Mouse (Mus musculus): ENCODE data around the gene Gbp5.

The Gbp5 gene

GRCm38 (mm10) chr3:142493536-142494061 is at the start of gene Gbp5:
Gene Gbp5 (plus strand): TSS chr3:142493978.
- no peak for DNase-seq

- DNase-seq: no peak
Observed at GRCm38 (mm10) chr3:142454198-142454597, 39.6 kb upstream of the Gbp5 start.

- DNase-seq: no peak
Observed at GRCm38 (mm10) chr3:142459241-142459640, 34.5 kb upstream of the Gbp5 start.

GRCm38 (mm10) chr3:142462764-142463751 is 30.7 kb upstream of the Gbp5 start:
- DNase-seq: no peak

GRCm38 (mm10) chr3:142474349-142474983 is 19.3 kb upstream of the Gbp5 start:
- DNase-seq: no peak

GRCm38 (mm10) chr3:142475913-142476312 is 17.9 kb upstream of the Gbp5 start:
- DNase-seq: peak; percentile 38

GRCm38 (mm10) chr3:142477866-142478265 is 15.9 kb upstream of the Gbp5 start:
- no peak for DNase-seq

GRCm38 (mm10) chr3:142478360-142478759 is 15.4 kb upstream of the Gbp5 start:
- no peak for DNase-seq

- peak; percentile 64 for DNase-seq
Observed at GRCm38 (mm10) chr3:142490465-142490864, 3.3 kb upstream of the Gbp5 start.

- no peak for DNase-seq
Observed at GRCm38 (mm10) chr3:142495146-142495655, 1.4 kb downstream of the Gbp5 start.

- no peak for DNase-seq
Observed at GRCm38 (mm10) chr3:142496113-142497101, 2.6 kb downstream of the Gbp5 start.

GRCm38 (mm10) chr3:142497123-142497841 is 3.5 kb downstream of the Gbp5 start:
- no peak for DNase-seq

- DNase-seq: peak; percentile 52
Observed at GRCm38 (mm10) chr3:142498941-142499340, 5.2 kb downstream of the Gbp5 start.

- no peak for DNase-seq
Observed at GRCm38 (mm10) chr3:142528116-142528515, 34.3 kb downstream of the Gbp5 start.

- DNase-seq: no peak
Observed at GRCm38 (mm10) chr3:142529597-142529996, 35.8 kb downstream of the Gbp5 start.

- no peak for DNase-seq
Observed at GRCm38 (mm10) chr3:142530087-142530953, 36.5 kb downstream of the Gbp5 start, which contains the start of gene Gbp7. Gene Gbp7 (plus strand): TSS chr3:142530342.

- DNase-seq: no peak
Observed at GRCm38 (mm10) chr3:142531595-142531994, 37.8 kb downstream of the Gbp5 start.

- DNase-seq: no peak
Observed at GRCm38 (mm10) chr3:142533185-142533584, 39.4 kb downstream of the Gbp5 start.

- DNase-seq: no peak
Observed at GRCm38 (mm10) chr3:142535667-142536066, 41.9 kb downstream of the Gbp5 start.

- no peak for DNase-seq
Observed at GRCm38 (mm10) chr3:142541391-142541790, 47.6 kb downstream of the Gbp5 start.
